In the genomic region with DNA sequence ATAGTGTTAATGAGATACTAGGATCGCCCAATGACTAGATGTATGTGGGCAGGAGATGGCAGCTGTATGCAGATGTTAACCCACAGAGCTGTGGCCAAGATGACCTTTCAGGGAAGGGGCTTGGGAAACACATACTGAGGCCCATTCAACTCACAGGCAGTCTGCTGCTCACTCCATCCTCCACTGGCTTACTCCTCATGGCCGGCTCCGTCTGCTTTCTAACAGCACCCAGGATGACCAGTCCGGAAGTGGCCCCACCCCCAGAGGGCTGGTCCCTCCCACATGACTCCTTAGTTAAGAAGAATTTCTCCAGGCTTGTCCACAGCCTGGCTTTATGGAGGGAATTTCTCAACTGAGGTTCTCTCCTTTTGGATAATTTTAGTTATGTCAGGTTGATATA, we compare ENCODE assay signal across 9 mouse cellular contexts.
A peak's percentile ranks its signal among the peaks of the same experiment; 100 is the strongest.
DNase-seq lines count a peak whose midpoint lies in the region; ATAC-seq and TF ChIP-seq lines count a peak whose summit lies in the region.
"Had no signal": no experiment of that assay in that cellular context is flagged by ENCODE, and none has a peak within 500 bp of the region (broad histone marks: within the 10 kb centered on the region; RNA-seq: fewer than 3 reads in every experiment).

No protein-coding gene starts in this region.

- TF ChIP-seq POLR2A in lung, adult 2 months (IDR thresholded peaks at IDR 0.05; ENCODE audit: borderline replicate concordance, extremely low read depth, low read depth, low read length), result no peak
- TF ChIP-seq POLR2A in kidney, adult 2 months (IDR thresholded peaks at IDR 0.05; ENCODE audit: low read depth, low read length), result no peak

- no peaks in the 10 kb centered on the region for H3K27me3 ChIP-seq in lung, embryonic 16.5 days (ENCODE audit: control insufficient read depth, insufficient read depth, low read depth, low read length)
- no peaks in the 10 kb centered on the region for H3K27me3 ChIP-seq in kidney, adult 2 months (replicated peaks; ENCODE audit: control insufficient read depth, insufficient read depth, low read length)
- no peaks in the 10 kb centered on the region for H3K27me3 ChIP-seq in neural tube, embryonic 15.5 days (replicated peaks)
- H3K27me3 ChIP-seq: megakaryocyte, embryonic 14.5 days had no signal

- no peaks in the 10 kb centered on the region for H3K36me3 ChIP-seq in lung, embryonic 16.5 days (ENCODE audit: control insufficient read depth, insufficient read depth, low read length)
- H3K36me3 ChIP-seq in kidney, adult 2 months (ENCODE audit: control insufficient read depth, insufficient read depth, low read length), result no peaks in the 10 kb centered on the region
- no peaks in the 10 kb centered on the region for H3K36me3 ChIP-seq in neural tube, embryonic 15.5 days

- 71% methylated on average over 4 of the region's 4 CpGs for WGBS in lung, embryonic 16.5 days
- WGBS in lung, adult 2 months, result 66% methylated on average over 4 of the region's 4 CpGs
- WGBS in kidney, adult 2 months, result 60% methylated on average over 4 of the region's 4 CpGs
- 76% methylated on average over 4 of the region's 4 CpGs for WGBS in neural tube, embryonic 15.5 days

- H3K27ac ChIP-seq in lung, embryonic 16.5 days (ENCODE audit: low read length), result peak overlapping the region; percentile 73
- no peak overlapping the region for H3K27ac ChIP-seq in kidney, adult 2 months (ENCODE audit: insufficient read depth, low read depth, low read length)
- peak overlapping the region; percentile 18; the same call in 1 of the 2 replicates for H3K27ac ChIP-seq in neural tube, embryonic 15.5 days (replicated peaks)

- H3K4me3 ChIP-seq in lung, embryonic 16.5 days (ENCODE audit: low read length), result no peak overlapping the region
- no peak overlapping the region for H3K4me3 ChIP-seq in lung, adult 2 months (replicated peaks; ENCODE audit: extremely low read depth, low read depth, low read length)
- H3K4me3 ChIP-seq in kidney, adult 2 months (ENCODE audit: insufficient read depth, low read depth, low read length), result no peak overlapping the region
- H3K4me3 ChIP-seq in neural tube, embryonic 15.5 days (replicated peaks), result no peak overlapping the region
- H3K4me3 ChIP-seq: megakaryocyte, embryonic 14.5 days had no signal

- H3K4me1 ChIP-seq in lung, embryonic 16.5 days (replicated peaks; ENCODE audit: control insufficient read depth, insufficient read depth, low read length), result no peaks in the 10 kb centered on the region; the same call in 1 of the 2 replicates
- no peaks in the 10 kb centered on the region for H3K4me1 ChIP-seq in lung, adult 2 months (ENCODE audit: control insufficient read depth, insufficient read depth, low read length)
- H3K4me1 ChIP-seq in kidney, adult 2 months (ENCODE audit: control insufficient read depth, insufficient read depth, low read length), result no peaks in the 10 kb centered on the region
- 0 out of 2 replicates have a peak, but pooled peaks cover 6% of the 10 kb centered on the region for H3K4me1 ChIP-seq in neural tube, embryonic 15.5 days
- H3K4me1 ChIP-seq: megakaryocyte, embryonic 14.5 days had no signal

- H3K4me2 ChIP-seq in lung, embryonic 16.5 days (ENCODE audit: low read depth, low read length), result no peak overlapping the region
- H3K4me2 ChIP-seq in neural tube, embryonic 15.5 days, result no peak overlapping the region

- ATAC-seq in lung, embryonic 16.5 days (ENCODE audit: low read depth), result peak; percentile 56; the same call in 1 of the 2 replicates
- no peak for ATAC-seq in neural tube, embryonic 15.5 days (ENCODE audit: low FRiP score)
- no peak for ATAC-seq in erythroblast, adult 5-6 weeks (replicated peaks; ENCODE audit: low FRiP score, poor library complexity, severe bottlenecking)

- intact Hi-C loops in gastrocnemius, postnatal 14 days (cut with DNase I; ENCODE audit: low total_unique reads), result no loop called here

- no peak overlapping the region for H3K9ac ChIP-seq in lung, embryonic 16.5 days (ENCODE audit: low read length)
- H3K9ac ChIP-seq in neural tube, embryonic 15.5 days (replicated peaks), result no peak overlapping the region

- H3K9me3 ChIP-seq in lung, embryonic 16.5 days (ENCODE audit: control insufficient read depth, low read length), result no peaks in the 10 kb centered on the region
- no peaks in the 10 kb centered on the region for H3K9me3 ChIP-seq in neural tube, embryonic 15.5 days (replicated peaks)

- no peak for DNase-seq in lung, adult 2 months
- peak; percentile 67 for DNase-seq in gastrocnemius, postnatal 14 days
- peak; percentile 40 for DNase-seq in kidney, adult 2 months
- DNase-seq in adrenal gland, postnatal 14 days, result no peak
- DNase-seq in right cerebral cortex, postnatal 25 days, result no peak

- no peak for TF ChIP-seq CTCF in lung, adult 2 months (IDR thresholded peaks at IDR 0.05; ENCODE audit: insufficient read depth, low read length)
- TF ChIP-seq CTCF in kidney, adult 2 months (conservative IDR thresholded peaks at IDR 0.05; ENCODE audit: insufficient read depth, insufficient read length, low read depth, low read length), result no peak

Comparison
In these comparisons a context has a peak if more than half of its experiments do, and no peak if none do; other contexts are left out.
1. DNase-seq: peak in gastrocnemius, postnatal 14 days (single experiment) and kidney, adult 2 months (single experiment); none in lung, adult 2 months (single experiment), adrenal gland, postnatal 14 days (single experiment) and right cerebral cortex, postnatal 25 days (single experiment).